Mouse (Mus musculus): Measurements from ENCODE around the gene Orai2. TPM values are rescaled to one million over a fixed set of nuclear protein-coding genes. Genes with fewer than 3 reads are reported as not detected.
"Not testable (repeated sequence)": the region's sequence is repeated elsewhere in the genome, so short reads cannot be mapped to it uniquely, and the experiment has no call there.

The Orai2 gene
- total and polyA plus RNA-seq, 3 experiments = 7.3 to 8.8 (median 7.4) TPM

DNA sequence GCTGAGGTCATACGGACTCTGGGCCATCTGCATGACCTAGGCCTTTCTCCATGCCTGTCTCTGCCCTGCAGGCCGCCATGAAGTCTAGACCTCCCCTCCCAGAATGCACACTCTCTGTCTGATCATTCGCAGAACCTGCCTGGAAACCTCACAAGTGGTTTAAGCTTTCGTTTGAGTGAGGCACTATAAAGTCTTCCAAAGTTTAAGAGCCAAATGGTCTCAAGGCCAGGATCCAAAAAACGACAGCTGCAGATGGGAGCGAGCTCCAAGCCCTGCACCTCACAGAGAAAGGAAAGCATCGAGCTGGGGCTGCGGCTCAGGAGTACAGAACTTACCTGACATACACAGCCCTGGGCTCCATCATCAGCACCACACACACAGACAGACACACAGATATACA is 18.1 kb downstream of the Orai2 start:
- no peak for DNase-seq (ENCODE audit: extremely low read depth)
- dilution Hi-C loops (cut with MboI; ENCODE audit: extremely low pct_ligation_motif_present, extremely low pct_unique_long_range_greater_than_20kb, low sequenced_read_pairs) (no loop called here), in situ Hi-C loops (cut with MboI; ENCODE audit: low pct_ligation_motif_present, low pct_unique_long_range_greater_than_20kb, low sequenced_read_pairs) (no loop called here)
- no peaks in the 10 kb centered on the region for H3K27me3 ChIP-seq (replicated peaks)
- no peak overlapping the region for H3K4me2 ChIP-seq (ENCODE audit: insufficient read depth, low read depth, poor library complexity, severe bottlenecking)
- H3K36me3 ChIP-seq (replicated peaks in 1 of 2; ENCODE audit: control insufficient read depth in 1 of 2, insufficient read depth in 1 of 2, low read length in 1 of 2) = peaks cover 3 to 28% of the 10 kb centered on the region in 2 experiments
- H3K9me3 ChIP-seq (replicated peaks; ENCODE audit: low read length) = no peaks in the 10 kb centered on the region
- no peak overlapping the region for H3K4me3 ChIP-seq (replicated peaks in 1 of 3; ENCODE audit: low read depth in 2 of 3, low read length in 2 of 3, poor library complexity in 1 of 3)
- H3K9ac ChIP-seq (ENCODE audit: insufficient read depth, low read depth) = no peak overlapping the region
- TF ChIP-seq GABPA (IDR thresholded peaks at IDR 0.05; ENCODE audit: insufficient replicate concordance, low read depth, low read length) = no peak
- no peak for TF ChIP-seq NELFE (IDR thresholded peaks at IDR 0.05; ENCODE audit: low read depth, low read length)
- no peak for TF ChIP-seq ELF1 (IDR thresholded peaks at IDR 0.05; ENCODE audit: low read depth, low read length)
- H3K27ac ChIP-seq (ENCODE audit: insufficient read depth, low read depth) = no peak overlapping the region
- H3K4me1 ChIP-seq (ENCODE audit: control insufficient read depth in 1 of 2, insufficient read depth in 2 of 2) = peaks cover 10 to 27% of the 10 kb centered on the region in 2 experiments
- H3K79me2 ChIP-seq (replicated peaks; ENCODE audit: control insufficient read depth, extremely low read depth, insufficient read depth, poor library complexity, severe bottlenecking) = no peaks in the 10 kb centered on the region

DNA sequence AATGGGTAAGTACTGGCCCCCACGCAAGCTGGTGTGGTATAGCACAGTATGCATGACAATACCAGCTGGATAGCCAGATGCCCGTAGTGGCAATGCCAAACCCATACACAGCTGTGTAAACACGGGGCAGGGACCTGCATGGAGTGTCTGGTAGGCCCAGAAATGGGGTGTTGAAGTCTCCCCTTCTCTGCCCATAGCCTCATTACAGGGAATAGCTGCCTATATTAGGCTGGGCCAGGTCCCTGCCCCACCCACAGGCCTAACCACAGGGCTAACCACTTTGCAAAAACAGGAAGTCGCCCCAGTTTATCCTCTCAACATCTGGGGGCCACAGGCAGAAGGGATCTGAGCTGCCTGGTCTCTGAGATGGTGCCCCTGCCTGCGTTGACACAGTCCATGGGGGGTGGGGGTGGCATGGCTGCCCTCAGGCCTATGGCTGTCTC is 21.4 kb downstream of the Orai2 start:
- Histone ChIP-seq H3K4me1 (ENCODE audit: control insufficient read depth in 1 of 2, insufficient read depth in 2 of 2) (peaks cover 10 to 38% of the 10 kb centered on the region in 2 experiments), H3K36me3 (replicated peaks in 1 of 2; ENCODE audit: control insufficient read depth in 1 of 2, insufficient read depth in 1 of 2, low read length in 1 of 2) (peaks cover 3 to 15% of the 10 kb centered on the region in 2 experiments)
- DNase-seq (ENCODE audit: extremely low read depth); H3K4me2 ChIP-seq (ENCODE audit: insufficient read depth, low read depth, poor library complexity, severe bottlenecking); H3K9me3 ChIP-seq (replicated peaks; ENCODE audit: low read length); H3K27me3 ChIP-seq (replicated peaks); H3K9ac ChIP-seq (ENCODE audit: insufficient read depth, low read depth); in situ Hi-C loops (cut with MboI; ENCODE audit: low pct_ligation_motif_present, low pct_unique_long_range_greater_than_20kb, low sequenced_read_pairs); H3K79me2 ChIP-seq (replicated peaks; ENCODE audit: control insufficient read depth, extremely low read depth, insufficient read depth, poor library complexity, severe bottlenecking); H3K27ac ChIP-seq (ENCODE audit: insufficient read depth, low read depth); H3K4me3 ChIP-seq (replicated peaks in 1 of 3; ENCODE audit: low read depth in 2 of 3, low read length in 2 of 3, poor library complexity in 1 of 3); dilution Hi-C loops (cut with MboI; ENCODE audit: extremely low pct_ligation_motif_present, extremely low pct_unique_long_range_greater_than_20kb, low sequenced_read_pairs): not testable (repeated sequence)

GRCm38 (mm10) chr5:136147704-136148103 is 22.8 kb downstream of the Orai2 start:
- peaks cover 6 to 38% of the 10 kb centered on the region in 2 experiments; a peak in 3 of 4 replicates for H3K4me1 ChIP-seq (ENCODE audit: control insufficient read depth in 1 of 2, insufficient read depth in 2 of 2)

More at GRCm38 (mm10) chr5:136147704-136148103, 22.8 kb downstream of the Orai2 start:
- in situ Hi-C loops (cut with MboI; ENCODE audit: low pct_ligation_motif_present, low pct_unique_long_range_greater_than_20kb, low sequenced_read_pairs) (no loop called here), dilution Hi-C loops (cut with MboI; ENCODE audit: extremely low pct_ligation_motif_present, extremely low pct_unique_long_range_greater_than_20kb, low sequenced_read_pairs) (no loop called here)
- Histone ChIP-seq H3K4me3 (replicated peaks in 1 of 3; ENCODE audit: low read depth in 2 of 3, low read length in 2 of 3, poor library complexity in 1 of 3) (no peak overlapping the region), H3K9ac (ENCODE audit: insufficient read depth, low read depth) (no peak overlapping the region), H3K4me2 (ENCODE audit: insufficient read depth, low read depth, poor library complexity, severe bottlenecking) (no peak overlapping the region), H3K9me3 (replicated peaks; ENCODE audit: low read length) (peaks cover 3% of the 10 kb centered on the region), H3K36me3 (replicated peaks in 1 of 2; ENCODE audit: control insufficient read depth in 1 of 2, insufficient read depth in 1 of 2, low read length in 1 of 2) (peaks cover 0 to 9% of the 10 kb centered on the region in 2 experiments), H3K79me2 (replicated peaks; ENCODE audit: control insufficient read depth, extremely low read depth, insufficient read depth, poor library complexity, severe bottlenecking) (no peaks in the 10 kb centered on the region), H3K27me3 (replicated peaks) (no peaks in the 10 kb centered on the region), H3K27ac (ENCODE audit: insufficient read depth, low read depth) (no peak overlapping the region)
- no peak for DNase-seq (ENCODE audit: extremely low read depth)
- TF ChIP-seq ZKSCAN1 (IDR thresholded peaks at IDR 0.05; ENCODE audit: borderline replicate concordance, low read depth, low read length) (no peak), MEF2A (IDR thresholded peaks at IDR 0.05; ENCODE audit: borderline replicate concordance, low read depth, low read length) (no peak), CHD2 (IDR thresholded peaks at IDR 0.05; ENCODE audit: low read length) (no peak), ZMIZ1 (IDR thresholded peaks at IDR 0.05; ENCODE audit: low read depth, low read length) (no peak), POLR2AphosphoS2 (IDR thresholded peaks at IDR 0.05; ENCODE audit: low read depth, low read length) (no peak), ELF1 (IDR thresholded peaks at IDR 0.05; ENCODE audit: low read depth, low read length) (no peak), EP300 (IDR thresholded peaks at IDR 0.05; ENCODE audit: low read length) (no peak), ZC3H11A (IDR thresholded peaks at IDR 0.05; ENCODE audit: low read depth, low read length) (no peak), MAZ (IDR thresholded peaks at IDR 0.05; ENCODE audit: low read depth, low read length) (no peak), PAX5 (IDR thresholded peaks at IDR 0.05; ENCODE audit: low read length) (no peak)

Data from CH12.LX (cell line).